Mouse (Mus musculus) stomach, embryonic 14.5 days (tissue): ENCODE results near the gene Lcn10. TPM values are rescaled to one million over a fixed set of nuclear protein-coding genes. Genes with fewer than 3 reads are reported as not detected.
"Not testable (repeated sequence)": the region's sequence is repeated elsewhere in the genome, so short reads cannot be mapped to it uniquely, and the experiment has no call there.

Experiments
- ATAC-seq: fragments of 200-750 bp; cut with Nextera tagmentation; 2 replicates; pipeline ENCODE4 v1.8.0; 2017; ENCODE audit warnings: low read depth, moderate TSS enrichment; ENCODE audit not compliant: insufficient number of reproducible peaks, insufficient read depth, low FRiP score
- H3K27ac ChIP-seq: fragments of 300-500 bp; sonication (generic); 2 replicates; pipeline ENCODE4 v1.5.1; 2014; ENCODE audit warnings: mild to moderate bottlenecking, low read length, moderate library complexity, mixed read lengths
- H3K27me3 ChIP-seq: fragments of 300-500 bp; sonication (generic); 2 replicates; pipeline ENCODE4 v1.6.1; 2014; ENCODE audit warnings: low read length, control low read depth, mixed read lengths; ENCODE audit not compliant: control insufficient read depth, insufficient read depth
- H3K36me3 ChIP-seq: fragments of 300-500 bp; sonication (generic); 2 replicates; pipeline ENCODE4 v1.6.1; 2014; ENCODE audit warnings: mild to moderate bottlenecking, control low read depth, low read length, moderate library complexity, mixed read lengths; ENCODE audit not compliant: control insufficient read depth, insufficient read depth
- H3K4me1 ChIP-seq: fragments of 300-500 bp; sonication (generic); 2 replicates; pipeline ENCODE4 v1.6.1; 2014; ENCODE audit warnings: low read length, control low read depth, mixed read lengths; ENCODE audit not compliant: control insufficient read depth, insufficient read depth
- H3K4me2 ChIP-seq: fragments of 300-500 bp; sonication (generic); replicated peaks from 2 replicates; pipeline ENCODE4 v1.6.1; 2014; ENCODE audit warnings: low read depth, low read length, control low read depth
- H3K4me3 ChIP-seq: fragments of 300-500 bp; sonication (generic); 2 replicates; pipeline ENCODE4 v1.5.1; 2014; ENCODE audit warnings: low read depth, low read length, control low read depth
- H3K9ac ChIP-seq: fragments of 300-500 bp; sonication (generic); replicated peaks from 2 replicates; pipeline ENCODE4 v1.6.1; 2014; ENCODE audit warnings: low read depth, mild to moderate bottlenecking, control low read depth, low read length, moderate library complexity, mixed read lengths
- H3K9me3 ChIP-seq: fragments of 300-500 bp; sonication (generic); 2 replicates; pipeline ENCODE4 v1.6.1; 2016; ENCODE audit warnings: low read depth, low read length, control low read depth; ENCODE audit not compliant: control insufficient read depth
- WGBS: fragments of 180-500 bp; shearing (Covaris S2); extraction: QIAGEN DNeasy Blood & Tissue Kit; methylation state at CpG from one replicate; pipeline ENCODE4 v1.1.7; 2014; 5-methylcytosine and 5-hydroxymethylcytosine counted together
- polyA plus RNA-seq: library from polyadenylated mRNA; unstranded; fragments of >200 nt; fragmentation: Nextera tagmentation; extraction: Ambion mirVana; gene quantifications from 2 replicates; pipeline ENCODE4 v1.2.1, GENCODE M21; 2014

The Lcn10 gene
- polyA plus RNA-seq, 1 experiment from 2014 or later, result not detected

DNA sequence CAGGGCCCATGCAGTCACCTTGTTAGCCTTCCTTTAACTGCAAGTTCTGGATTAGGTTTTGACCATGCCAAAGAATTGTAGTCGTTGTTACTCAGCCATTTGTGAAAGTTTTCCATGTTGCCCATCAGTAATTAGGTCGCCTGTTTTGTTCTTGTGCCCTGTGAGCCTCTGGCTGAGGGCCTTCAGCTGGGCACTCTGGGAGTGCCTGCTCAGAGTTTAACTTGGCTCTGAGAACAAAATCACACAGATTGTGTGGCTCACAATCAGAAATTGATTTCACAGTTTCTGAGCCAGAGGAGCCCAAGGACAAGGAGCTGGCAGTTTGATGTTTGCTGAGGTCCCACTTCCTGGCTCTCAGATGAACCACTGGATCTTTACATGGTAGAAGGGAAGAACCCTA lies 27.3 kb downstream of the Lcn10 start:
- H3K27me3 ChIP-seq, H3K4me2 ChIP-seq, H3K27ac ChIP-seq, H3K9ac ChIP-seq, H3K4me1 ChIP-seq, H3K9me3 ChIP-seq, ATAC-seq, H3K36me3 ChIP-seq, H3K4me3 ChIP-seq: not testable (repeated sequence)
- 78% methylated on average over 2 of the region's 2 CpGs for WGBS

DNA sequence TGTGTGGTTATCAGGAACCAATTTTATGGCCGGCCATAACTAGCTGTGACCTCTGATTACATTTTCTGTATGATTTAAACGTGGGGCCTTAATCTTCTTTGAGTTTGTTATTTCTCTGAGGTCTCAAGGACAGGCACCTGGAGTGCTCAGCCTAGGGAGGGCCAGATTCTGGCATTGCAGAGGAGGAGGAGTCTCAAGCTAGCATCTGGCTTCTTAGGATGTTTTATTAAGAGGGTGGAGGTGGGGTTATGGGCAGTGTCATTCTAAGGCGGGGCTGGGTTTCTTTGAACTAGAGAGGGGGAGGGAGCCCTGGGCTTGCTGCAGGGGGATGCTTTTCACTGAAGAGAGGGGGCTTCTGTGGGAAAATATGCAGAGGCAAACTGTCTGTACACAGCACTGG lies 29.1 kb downstream of the Lcn10 start:
- not testable (repeated sequence) for H3K4me3 ChIP-seq, H3K4me1 ChIP-seq, H3K27ac ChIP-seq, ATAC-seq, H3K4me2 ChIP-seq, H3K9ac ChIP-seq, H3K27me3 ChIP-seq, H3K9me3 ChIP-seq, H3K36me3 ChIP-seq
- 7% methylated on average over 3 of the region's 3 CpGs for WGBS

GRCm38 (mm10) chr2:25717222-25717621 lies 34.7 kb downstream of the Lcn10 start:
- Histone ChIP-seq H3K9me3 (peaks cover 4% of the 10 kb centered on the region; the same call in 1 of the 2 replicates), H3K4me2 (no peak overlapping the region), H3K36me3 (no peaks in the 10 kb centered on the region), H3K9ac (no peak overlapping the region), H3K4me3 (no peak overlapping the region), H3K4me1 (no peaks in the 10 kb centered on the region), H3K27ac (no peak overlapping the region), H3K27me3 (no peaks in the 10 kb centered on the region)
- ATAC-seq, result no peak

DNA sequence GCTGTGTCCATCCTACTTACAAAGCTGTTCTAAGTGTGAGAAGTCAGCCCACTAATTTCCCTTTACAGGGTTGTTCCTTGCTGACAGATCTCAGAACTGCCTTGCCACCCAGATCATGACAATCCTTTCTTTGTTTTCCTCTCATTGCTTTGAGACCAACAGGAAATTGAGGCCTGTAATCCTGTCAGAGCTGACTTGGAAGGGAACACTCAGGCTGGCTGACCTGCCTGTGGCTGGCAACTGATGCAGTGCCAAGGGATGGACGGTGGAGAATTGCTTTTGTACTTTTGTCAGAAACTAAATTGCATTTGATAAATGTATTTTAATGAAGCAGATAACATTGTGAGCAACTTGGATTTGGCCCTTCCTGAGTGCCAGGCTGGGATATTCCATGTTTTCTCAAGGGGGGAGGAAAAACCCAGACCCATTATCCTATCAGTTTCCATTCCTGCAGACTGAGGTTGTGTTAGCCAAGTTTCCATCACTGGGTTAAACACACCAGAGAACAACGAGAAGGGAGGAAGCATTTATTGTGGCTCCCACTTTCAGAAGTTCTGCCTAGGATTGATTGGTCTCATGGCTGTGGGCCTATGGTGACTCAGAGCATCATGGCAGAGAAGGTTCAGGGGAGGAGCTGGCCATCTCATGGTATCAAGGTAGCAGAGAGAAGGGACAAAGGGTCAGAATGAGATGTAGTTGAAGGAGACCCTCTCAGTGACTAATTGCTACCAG lies 50.8 kb downstream of the Lcn10 start:
- Histone ChIP-seq H3K9me3 (no peaks in the 10 kb centered on the region), H3K9ac (no peak overlapping the region), H3K4me3 (no peak overlapping the region), H3K4me2 (no peak overlapping the region), H3K36me3 (no peaks in the 10 kb centered on the region), H3K27me3 (no peaks in the 10 kb centered on the region), H3K27ac (no peak overlapping the region), H3K4me1 (no peaks in the 10 kb centered on the region)
- 66% methylated on average over 2 of the region's 2 CpGs for WGBS
- ATAC-seq, result no peak

Other genes starting within 250 kb of the Lcn10 start
- 7.2 and 9.0 TPM in 2 replicates for gene Clic3, start 225.9 kb upstream of the Lcn10 start, polyA plus RNA-seq
- gene Paxx, start 221.6 kb upstream of the Lcn10 start, polyA plus RNA-seq, result 30.3 and 34.2 TPM in 2 replicates
- gene Ptgds, start 212.7 kb upstream of the Lcn10 start, polyA plus RNA-seq, result 5.3 and 6.4 TPM in 2 replicates
- gene Lcn12, start 188.8 kb upstream of the Lcn10 start, polyA plus RNA-seq, result not detected in 2 replicates
- gene Fbxw5, start 182.0 kb upstream of the Lcn10 start, polyA plus RNA-seq, result 77.5 and 79.3 TPM in 2 replicates
- gene C8g, start 181.0 kb upstream of the Lcn10 start, polyA plus RNA-seq, result 4.8 and 7.4 TPM in 2 replicates
- 30.5 and 33.2 TPM in 2 replicates for gene Traf2, start 135.8 kb upstream of the Lcn10 start, polyA plus RNA-seq
- 342 and 346 TPM in 2 replicates for gene Edf1, start 124.9 kb upstream of the Lcn10 start, polyA plus RNA-seq
- gene Mamdc4, start 107.9 kb upstream of the Lcn10 start, polyA plus RNA-seq, result 3.6 and 5.5 TPM in 2 replicates
- 225 and 231 TPM in 2 replicates for gene Phpt1, start 107.5 kb upstream of the Lcn10 start, polyA plus RNA-seq
- 0.70 and 1.3 TPM in 2 replicates for gene Ajm1, start 101.0 kb upstream of the Lcn10 start, polyA plus RNA-seq
- gene Rabl6, start 74.2 kb upstream of the Lcn10 start, polyA plus RNA-seq, result 67.2 and 69.0 TPM in 2 replicates
- 0.19 and 0.24 TPM in 2 replicates for gene Ccdc183, start 65.0 kb upstream of the Lcn10 start, polyA plus RNA-seq
- gene Tmem141, start 60.7 kb upstream of the Lcn10 start, polyA plus RNA-seq, result 25.5 and 26.3 TPM in 2 replicates
- gene Fcna, start 54.7 kb upstream of the Lcn10 start, polyA plus RNA-seq, result 0.98 and 1.4 TPM in 2 replicates
- gene Lcn8, start 29.6 kb upstream of the Lcn10 start, polyA plus RNA-seq, result not detected in 2 replicates
- not detected in 2 replicates for gene Lcn5, start 24.8 kb upstream of the Lcn10 start, polyA plus RNA-seq
- not detected in 2 replicates for gene Lcn6, start 5.9 kb upstream of the Lcn10 start, polyA plus RNA-seq
- not detected in 2 replicates for gene Obp2a, start 17.3 kb downstream of the Lcn10 start, polyA plus RNA-seq
- gene Bmyc, start 24.0 kb downstream of the Lcn10 start, polyA plus RNA-seq, result 72.0 and 74.9 TPM in 2 replicates
- not detected in 2 replicates for gene Obp2b, start 54.3 kb downstream of the Lcn10 start, polyA plus RNA-seq
- not detected in 2 replicates for gene Lcn3, start 82.8 kb downstream of the Lcn10 start, polyA plus RNA-seq
- gene Lcn11, start 94.3 kb downstream of the Lcn10 start, polyA plus RNA-seq, result not detected in 2 replicates
- gene Gm13539, start 99.5 kb downstream of the Lcn10 start, polyA plus RNA-seq, result not detected in 2 replicates
- not detected in 2 replicates for gene Glt6d1, start 133.1 kb downstream of the Lcn10 start, polyA plus RNA-seq
- not detected in 2 replicates for gene Lcn9, start 140.4 kb downstream of the Lcn10 start, polyA plus RNA-seq
- gene Sohlh1, start 164.5 kb downstream of the Lcn10 start, polyA plus RNA-seq, result not detected in 2 replicates
- gene Kcnt1, start 181.0 kb downstream of the Lcn10 start, polyA plus RNA-seq, result 0.59 and 0.80 TPM in 2 replicates